Mouse (Mus musculus): ENCODE data around the gene Prlr. TPM values are rescaled to one million over a fixed set of nuclear protein-coding genes. Genes with fewer than 3 reads are reported as not detected.

Gene Prlr
- polyA plus RNA-seq, 1 experiment from 2014 or later: 0.35 TPM

DNA sequence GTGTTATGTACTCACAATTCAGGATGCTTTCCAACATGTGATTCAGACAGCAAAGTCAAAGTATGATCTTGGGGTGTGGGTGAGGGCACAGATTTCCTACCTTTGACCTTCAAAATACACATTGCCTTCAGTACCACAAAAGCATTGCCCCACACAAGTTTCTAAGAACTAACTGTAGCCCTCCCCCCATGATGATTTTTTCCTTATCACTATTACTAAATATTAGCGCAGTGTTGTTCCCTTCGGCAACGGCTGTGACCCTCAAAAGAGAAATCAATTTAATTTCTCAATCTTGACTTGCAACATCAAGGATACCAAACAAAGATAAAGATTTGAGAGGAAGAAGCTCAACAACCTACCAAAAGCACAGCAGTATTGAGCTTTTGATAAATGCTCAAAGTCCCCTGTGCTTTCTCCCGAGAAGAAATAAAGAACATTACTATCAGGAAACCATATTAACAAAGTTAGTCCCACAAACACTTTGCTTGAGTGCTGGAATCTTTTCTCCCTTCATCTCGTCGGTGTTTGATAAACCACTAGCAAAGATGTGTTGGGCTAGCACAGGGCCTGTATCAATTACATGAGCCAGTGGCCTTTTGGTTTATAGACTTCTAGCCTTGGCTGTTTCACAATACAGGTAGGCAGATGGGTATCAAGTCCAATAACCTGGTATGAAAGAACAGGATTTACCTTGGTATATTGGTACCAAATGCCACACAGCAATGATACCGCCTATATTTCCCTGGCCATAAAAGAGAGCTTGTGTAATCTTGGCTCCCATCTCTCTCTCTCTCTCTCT, 25.7 kb downstream of the Prlr start:
- Histone ChIP-seq H3K4me1 (no peaks in the 10 kb centered on the region), H3K36me3 (no peaks in the 10 kb centered on the region), H3K9ac (no peak overlapping the region), H3K4me3 (no peak overlapping the region), H3K27ac (no peak overlapping the region), H3K27me3 (no peaks in the 10 kb centered on the region), H3K9me3 (replicated peaks) (no peaks in the 10 kb centered on the region), H3K4me2 (replicated peaks) (no peak overlapping the region)
- ATAC-seq (ENCODE audit: low FRiP score): no peak
- WGBS: 92% methylated on average over 7 of the region's 7 CpGs

- Histone ChIP-seq H3K27me3 (no peaks in the 10 kb centered on the region), H3K9ac (no peak overlapping the region), H3K4me3 (no peak overlapping the region), H3K27ac (no peak overlapping the region), H3K9me3 (replicated peaks) (no peaks in the 10 kb centered on the region), H3K4me1 (no peaks in the 10 kb centered on the region), H3K36me3 (no peaks in the 10 kb centered on the region), H3K4me2 (replicated peaks) (no peak overlapping the region)
- WGBS: 76% methylated on average over 4 of the region's 4 CpGs
- ATAC-seq (ENCODE audit: low FRiP score): no peak
Measured at GRCm38 (mm10) chr15:10210261-10210770, 33.3 kb downstream of the Prlr start.

DNA sequence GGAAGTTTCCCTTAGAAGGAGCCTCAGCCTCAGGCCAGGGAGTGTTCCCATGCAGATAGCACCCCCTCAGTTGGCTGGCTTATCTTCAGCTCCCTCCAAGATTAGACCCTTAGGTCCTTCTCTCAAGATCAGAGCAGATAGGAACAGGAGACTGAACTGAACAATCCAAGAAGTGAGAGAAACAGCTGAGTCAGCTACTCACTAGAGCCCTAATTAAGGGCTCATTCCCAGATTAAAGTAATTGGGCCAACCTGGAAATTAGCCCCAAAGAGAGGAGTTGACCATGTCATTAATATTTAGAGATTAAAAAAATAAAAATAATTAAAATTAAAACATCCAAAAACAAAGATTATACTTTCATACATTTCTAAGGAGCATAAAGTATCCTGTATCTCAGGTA, 35.0 kb downstream of the Prlr start:
- H3K9me3 ChIP-seq (replicated peaks): no peaks in the 10 kb centered on the region
- H3K4me3 ChIP-seq: no peak overlapping the region
- ATAC-seq (ENCODE audit: low FRiP score): no peak
- H3K27me3 ChIP-seq: no peaks in the 10 kb centered on the region
- H3K4me1 ChIP-seq: no peaks in the 10 kb centered on the region
- H3K36me3 ChIP-seq: no peaks in the 10 kb centered on the region
- H3K9ac ChIP-seq: no peak overlapping the region
- no peak overlapping the region for H3K4me2 ChIP-seq (replicated peaks)
- no peak overlapping the region for H3K27ac ChIP-seq

DNA sequence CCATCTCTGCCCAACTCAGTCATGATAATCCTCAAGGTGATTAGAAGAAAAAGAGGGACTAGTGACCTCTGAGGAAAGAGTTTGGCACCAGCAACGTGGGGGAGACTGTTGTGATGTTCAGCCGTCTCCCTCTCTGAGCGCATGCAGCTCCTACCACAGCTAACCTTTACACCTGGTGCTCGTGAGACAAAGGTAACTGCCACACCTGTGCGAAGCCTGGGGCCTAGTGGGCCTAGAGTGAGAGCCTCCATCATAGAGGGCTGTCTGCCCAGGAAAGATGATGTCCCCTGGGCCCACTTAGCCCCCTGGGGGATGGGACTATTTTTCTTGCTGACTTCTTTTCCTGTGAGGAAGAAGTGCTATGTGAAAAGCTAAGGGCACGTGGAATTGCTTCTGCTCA, 36.2 kb downstream of the Prlr start:
- Histone ChIP-seq H3K9ac (no peak overlapping the region), H3K4me2 (replicated peaks) (no peak overlapping the region), H3K27ac (no peak overlapping the region), H3K4me1 (no peaks in the 10 kb centered on the region), H3K36me3 (no peaks in the 10 kb centered on the region), H3K27me3 (no peaks in the 10 kb centered on the region), H3K4me3 (no peak overlapping the region), H3K9me3 (replicated peaks) (no peaks in the 10 kb centered on the region)
- ATAC-seq (ENCODE audit: low FRiP score): no peak
- WGBS: 79% methylated on average over 6 of the region's 6 CpGs

- no peaks in the 10 kb centered on the region for H3K9me3 ChIP-seq (replicated peaks)
- H3K4me1 ChIP-seq: no peaks in the 10 kb centered on the region
- WGBS: 76% methylated on average over 3 of the region's 3 CpGs
- no peak for ATAC-seq (ENCODE audit: low FRiP score)
- no peak overlapping the region for H3K27ac ChIP-seq
- no peak overlapping the region for H3K4me3 ChIP-seq
- H3K27me3 ChIP-seq: no peaks in the 10 kb centered on the region
- H3K4me2 ChIP-seq (replicated peaks): no peak overlapping the region
- no peak overlapping the region for H3K9ac ChIP-seq
- H3K36me3 ChIP-seq: no peaks in the 10 kb centered on the region
Measured at GRCm38 (mm10) chr15:10213710-10214109, 36.7 kb downstream of the Prlr start.

- no peaks in the 10 kb centered on the region for H3K27me3 ChIP-seq
- WGBS: 87% methylated on average over 8 of the region's 8 CpGs
- no peaks in the 10 kb centered on the region for H3K36me3 ChIP-seq
- H3K4me3 ChIP-seq: no peak overlapping the region
- no peaks in the 10 kb centered on the region for H3K9me3 ChIP-seq (replicated peaks)
- no peak overlapping the region for H3K27ac ChIP-seq
- no peaks in the 10 kb centered on the region for H3K4me1 ChIP-seq
- H3K9ac ChIP-seq: no peak overlapping the region
- no peak overlapping the region for H3K4me2 ChIP-seq (replicated peaks)
- no peak for ATAC-seq (ENCODE audit: low FRiP score)
Measured at GRCm38 (mm10) chr15:10215719-10216118, 38.7 kb downstream of the Prlr start.

GRCm38 (mm10) chr15:10216189-10216588, 39.2 kb downstream of the Prlr start:
- WGBS: 89% methylated on average over 4 of the region's 4 CpGs
- Histone ChIP-seq H3K36me3 (no peaks in the 10 kb centered on the region), H3K27ac (no peak overlapping the region), H3K4me1 (no peaks in the 10 kb centered on the region), H3K9me3 (replicated peaks) (no peaks in the 10 kb centered on the region), H3K9ac (no peak overlapping the region), H3K4me3 (no peak overlapping the region), H3K4me2 (replicated peaks) (no peak overlapping the region), H3K27me3 (no peaks in the 10 kb centered on the region)
- no peak for ATAC-seq (ENCODE audit: low FRiP score)

DNA sequence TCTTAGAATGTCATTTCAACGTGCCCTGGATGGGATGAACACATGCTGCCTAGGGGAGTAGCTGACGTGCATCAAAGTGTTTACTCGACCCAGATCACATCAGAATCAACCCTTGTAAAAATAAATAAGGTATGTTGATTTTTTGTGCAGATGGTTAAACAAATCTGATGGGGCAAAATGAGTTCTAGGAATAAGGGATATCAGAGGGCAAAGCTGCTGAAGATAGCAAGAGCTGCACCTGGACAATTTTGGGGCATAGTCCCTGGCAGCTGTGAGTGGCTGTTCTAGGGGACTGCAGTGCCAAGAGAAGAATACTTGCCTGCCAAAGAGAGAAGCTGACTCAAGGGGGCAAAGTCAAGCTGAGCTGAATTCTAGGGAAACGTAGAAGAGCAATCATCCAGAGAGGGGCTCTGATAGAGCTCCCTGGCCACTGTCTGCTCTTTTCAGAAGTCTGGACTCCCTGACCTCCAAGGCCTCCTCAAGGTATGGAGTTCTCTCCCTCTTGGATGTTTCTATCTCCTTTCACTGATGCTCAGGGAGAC, 46.6 kb downstream of the Prlr start:
- no peak overlapping the region for H3K9ac ChIP-seq
- H3K27me3 ChIP-seq: no peaks in the 10 kb centered on the region
- no peak overlapping the region for H3K27ac ChIP-seq
- H3K4me1 ChIP-seq: no peaks in the 10 kb centered on the region
- 69% methylated on average over 4 of the region's 4 CpGs for WGBS
- no peak overlapping the region for H3K4me3 ChIP-seq
- H3K36me3 ChIP-seq: no peaks in the 10 kb centered on the region
- no peak for ATAC-seq (ENCODE audit: low FRiP score)
- no peak overlapping the region for H3K4me2 ChIP-seq (replicated peaks)
- no peaks in the 10 kb centered on the region for H3K9me3 ChIP-seq (replicated peaks)

- Histone ChIP-seq H3K4me1 (no peaks in the 10 kb centered on the region), H3K27me3 (no peaks in the 10 kb centered on the region), H3K4me3 (no peak overlapping the region), H3K9me3 (replicated peaks) (no peaks in the 10 kb centered on the region), H3K9ac (no peak overlapping the region), H3K4me2 (replicated peaks) (no peak overlapping the region), H3K36me3 (no peaks in the 10 kb centered on the region), H3K27ac (no peak overlapping the region)
- ATAC-seq (ENCODE audit: low FRiP score): no peak
- WGBS: 90% methylated on average over 4 of the region's 4 CpGs
Measured at GRCm38 (mm10) chr15:10225701-10226100, 48.7 kb downstream of the Prlr start.

- Histone ChIP-seq H3K27ac (no peak overlapping the region), H3K4me3 (no peak overlapping the region), H3K4me1 (no peaks in the 10 kb centered on the region), H3K27me3 (no peaks in the 10 kb centered on the region), H3K36me3 (no peaks in the 10 kb centered on the region), H3K4me2 (replicated peaks) (no peak overlapping the region), H3K9ac (no peak overlapping the region), H3K9me3 (replicated peaks) (no peaks in the 10 kb centered on the region)
- WGBS: 90% methylated on average over 2 of the region's 2 CpGs
- no peak for ATAC-seq (ENCODE audit: low FRiP score)
Measured at GRCm38 (mm10) chr15:10228636-10229035, 51.6 kb downstream of the Prlr start.

GRCm38 (mm10) chr15:10235977-10236376, 58.9 kb downstream of the Prlr start:
- 88% methylated on average over 5 of the region's 5 CpGs for WGBS
- no peak overlapping the region for H3K4me3 ChIP-seq
- no peak overlapping the region for H3K4me2 ChIP-seq (replicated peaks)
- no peaks in the 10 kb centered on the region for H3K27me3 ChIP-seq
- no peak overlapping the region for H3K9ac ChIP-seq
- no peak overlapping the region for H3K27ac ChIP-seq
- H3K9me3 ChIP-seq (replicated peaks): no peaks in the 10 kb centered on the region
- ATAC-seq (ENCODE audit: low FRiP score): no peak
- H3K36me3 ChIP-seq: no peaks in the 10 kb centered on the region
- H3K4me1 ChIP-seq: no peaks in the 10 kb centered on the region

GRCm38 (mm10) chr15:10236812-10237211, 59.8 kb downstream of the Prlr start:
- H3K27me3 ChIP-seq: no peaks in the 10 kb centered on the region
- ATAC-seq (ENCODE audit: low FRiP score): no peak
- 87% methylated on average over 3 of the region's 3 CpGs for WGBS

DNA sequence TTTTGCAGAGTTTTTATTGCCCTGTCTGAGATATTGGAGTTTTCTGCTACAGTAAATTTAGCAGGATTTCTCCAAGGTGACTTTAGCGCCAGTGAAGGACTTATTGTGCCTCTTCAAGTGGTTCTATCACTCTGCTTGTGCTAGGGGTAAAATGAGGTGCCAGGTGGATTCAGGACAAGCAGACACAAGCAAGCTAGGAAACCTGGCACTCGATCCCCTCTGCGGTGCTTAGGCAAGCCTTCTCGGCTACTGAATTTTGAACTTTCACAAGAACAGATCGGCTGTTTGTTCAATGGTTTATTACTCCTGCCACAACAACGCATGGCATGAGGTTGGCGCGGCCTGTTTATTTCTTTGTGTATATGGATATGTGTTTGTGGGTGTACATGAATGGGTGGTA, 61.4 kb downstream of the Prlr start:
- no peak for ATAC-seq (ENCODE audit: low FRiP score)
- H3K36me3 ChIP-seq: no peaks in the 10 kb centered on the region
- 92% methylated on average over 8 of the region's 8 CpGs for WGBS
- no peaks in the 10 kb centered on the region for H3K4me1 ChIP-seq
- no peak overlapping the region for H3K27ac ChIP-seq
- H3K27me3 ChIP-seq: no peaks in the 10 kb centered on the region
- H3K9ac ChIP-seq: no peak overlapping the region
- no peak overlapping the region for H3K4me3 ChIP-seq
- no peak overlapping the region for H3K4me2 ChIP-seq (replicated peaks)
- H3K9me3 ChIP-seq (replicated peaks): no peaks in the 10 kb centered on the region

More at GRCm38 (mm10) chr15:10236812-10237211, 59.8 kb downstream of the Prlr start:
- H3K27ac ChIP-seq: no peak overlapping the region
- no peak overlapping the region for H3K9ac ChIP-seq
- H3K36me3 ChIP-seq: no peaks in the 10 kb centered on the region
- H3K4me1 ChIP-seq: no peaks in the 10 kb centered on the region
- H3K4me3 ChIP-seq: no peak overlapping the region
- H3K4me2 ChIP-seq (replicated peaks): no peak overlapping the region
- no peaks in the 10 kb centered on the region for H3K9me3 ChIP-seq (replicated peaks)
